Mouse (Mus musculus): ENCODE results near the gene Ccdc36.

Gene Ccdc36

GRCm38 (mm10) chr9:108428384-108428783, at the start of gene Ccdc36:
Gene Ccdc36 (minus strand): TSS chr9:108428484.
- DNase-seq, result no peak

GRCm38 (mm10) chr9:108474528-108474927, 46.2 kb upstream of the Ccdc36 start:
- DNase-seq, result peak in 1 of 2 experiments; percentile 20

GRCm38 (mm10) chr9:108469845-108470244, 41.6 kb upstream of the Ccdc36 start:
- DNase-seq, result no peak

GRCm38 (mm10) chr9:108469430-108469829, 41.1 kb upstream of the Ccdc36 start:
- DNase-seq, result no peak

- DNase-seq, result no peak
These were observed 37.9 kb upstream of the Ccdc36 start for GRCm38 (mm10) chr9:108466219-108466618.

GRCm38 (mm10) chr9:108463713-108464112, 35.4 kb upstream of the Ccdc36 start:
- peak in 1 of 2 experiments; percentile 19 for DNase-seq

GRCm38 (mm10) chr9:108462192-108462591, 33.9 kb upstream of the Ccdc36 start:
- DNase-seq, result peak; percentile 43 to 78

- DNase-seq, result no peak
These were observed 33.4 kb upstream of the Ccdc36 start for GRCm38 (mm10) chr9:108461675-108462074.

- no peak for DNase-seq
These were observed 32.9 kb upstream of the Ccdc36 start, which contains the start of gene Klhdc8b for GRCm38 (mm10) chr9:108461181-108461631. Gene Klhdc8b (minus strand): TSS chr9:108461581.

GRCm38 (mm10) chr9:108460319-108461178, 32.3 kb upstream of the Ccdc36 start, which contains the start of gene Ccdc71:
Gene Ccdc71 (plus strand): TSS chr9:108460527.
- DNase-seq, result peak; percentile 90 to 91

GRCm38 (mm10) chr9:108459939-108460318, 31.6 kb upstream of the Ccdc36 start:
- no peak for DNase-seq

- no peak for DNase-seq
These were observed 28.7 kb upstream of the Ccdc36 start for GRCm38 (mm10) chr9:108456953-108457352.

- DNase-seq, result no peak
These were observed 27.7 kb upstream of the Ccdc36 start for GRCm38 (mm10) chr9:108455747-108456571.

GRCm38 (mm10) chr9:108454429-108454828, 26.1 kb upstream of the Ccdc36 start:
- no peak for DNase-seq

- DNase-seq, result no peak
These were observed 25.2 kb upstream of the Ccdc36 start for GRCm38 (mm10) chr9:108453458-108453857.

- DNase-seq, result no peak
These were observed 24.6 kb upstream of the Ccdc36 start for GRCm38 (mm10) chr9:108452911-108453310.

GRCm38 (mm10) chr9:108452291-108452906, 24.1 kb upstream of the Ccdc36 start:
- DNase-seq, result peak; percentile 90 to 91

GRCm38 (mm10) chr9:108451519-108452160, 23.4 kb upstream of the Ccdc36 start:
- no peak for DNase-seq

GRCm38 (mm10) chr9:108451170-108451493, 22.8 kb upstream of the Ccdc36 start:
- no peak for DNase-seq

GRCm38 (mm10) chr9:108450292-108451169, 22.2 kb upstream of the Ccdc36 start:
- DNase-seq, result peak; percentile 40 to 47

- DNase-seq, result no peak
These were observed 21.6 kb upstream of the Ccdc36 start for GRCm38 (mm10) chr9:108449860-108450259.

- no peak for DNase-seq
These were observed 16.8 kb upstream of the Ccdc36 start for GRCm38 (mm10) chr9:108445125-108445524.

All from lung, postnatal 4 days (tissue).